Mouse (Mus musculus): ENCODE measurements around the gene Kank4. TPM values are rescaled to one million over a fixed set of nuclear protein-coding genes. Genes with fewer than 3 reads are reported as not detected.
"Not testable (repeated sequence)": the region's sequence is repeated elsewhere in the genome, so short reads cannot be mapped to it uniquely, and the experiment has no call there.

Gene Kank4
- polyA plus RNA-seq, 1 experiment: not detected

DNA sequence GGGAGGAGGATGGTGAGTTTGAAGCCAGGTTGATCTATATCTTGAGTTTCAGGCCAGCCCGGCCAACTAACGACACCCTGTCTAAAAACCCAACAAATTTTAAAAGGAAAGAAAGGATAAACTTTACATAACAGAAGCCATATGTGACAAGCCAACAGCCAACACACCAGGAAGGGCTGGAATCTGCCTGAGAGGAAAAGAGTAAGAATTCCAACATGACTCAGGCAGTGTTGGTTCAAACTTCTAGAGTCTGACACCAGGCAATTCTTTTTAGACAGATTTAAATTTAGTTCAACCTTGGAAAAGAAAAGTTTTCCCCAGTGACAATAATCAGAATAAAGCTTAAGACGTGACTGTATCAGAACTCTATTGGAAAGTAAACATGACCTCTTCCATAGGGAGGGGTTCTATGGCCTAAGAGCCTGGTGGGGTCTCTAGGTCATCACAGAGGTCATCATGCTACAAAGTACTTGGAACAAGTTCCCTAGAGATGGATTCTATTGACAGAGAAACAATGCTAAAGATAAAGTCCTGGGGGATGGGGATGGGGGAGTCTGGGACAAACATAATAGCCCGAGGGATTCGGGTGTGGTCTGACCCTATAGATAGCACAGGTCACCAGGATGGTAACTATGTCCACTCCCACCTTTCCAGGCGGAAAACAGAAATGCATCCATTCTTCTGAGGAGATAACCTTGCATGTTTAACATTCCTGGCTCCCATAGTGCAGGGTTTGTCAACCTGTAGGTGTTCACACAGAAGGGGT lies 30.0 kb upstream of the Kank4 start:
- no peak overlapping the region for H3K4me3 ChIP-seq (replicated peaks)
- no peaks in the 10 kb centered on the region for H3K27me3 ChIP-seq (ENCODE audit: control insufficient read depth)
- H3K36me3 ChIP-seq (ENCODE audit: control insufficient read depth): no peaks in the 10 kb centered on the region
- H3K4me1 ChIP-seq (ENCODE audit: control insufficient read depth): no peaks in the 10 kb centered on the region
- H3K9me3 ChIP-seq (ENCODE audit: control insufficient read depth, low read length): peaks cover 15% of the 10 kb centered on the region
- TF ChIP-seq GATA1 (IDR thresholded peaks at IDR 0.05; ENCODE audit: low read length) (no peak), TAL1 (IDR thresholded peaks at IDR 0.05; ENCODE audit: low read length) (no peak)

DNA sequence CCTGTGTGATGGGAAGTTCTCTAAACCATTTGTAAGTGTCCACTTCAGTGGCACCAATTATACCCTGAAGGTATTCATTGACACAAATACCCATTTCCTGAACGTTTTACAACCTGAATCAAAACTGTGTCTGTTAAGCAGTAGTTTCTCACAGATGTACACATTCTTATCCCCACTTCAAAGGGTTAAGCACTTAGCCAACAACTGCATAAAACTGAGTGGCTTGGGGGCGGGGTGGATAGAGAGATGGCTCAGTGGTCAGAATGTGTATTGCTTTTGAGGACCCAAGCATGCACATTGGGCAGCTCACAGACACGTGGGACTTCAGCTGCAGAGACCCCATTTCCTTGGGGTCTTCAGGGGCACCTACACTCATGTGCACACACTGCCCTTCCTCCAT lies 29.1 kb upstream of the Kank4 start:
- Histone ChIP-seq H3K4me1 (ENCODE audit: control insufficient read depth) (no peaks in the 10 kb centered on the region), H3K36me3 (ENCODE audit: control insufficient read depth) (no peaks in the 10 kb centered on the region), H3K4me3 (replicated peaks) (no peak overlapping the region), H3K27me3 (ENCODE audit: control insufficient read depth) (no peaks in the 10 kb centered on the region), H3K9me3 (ENCODE audit: control insufficient read depth, low read length) (peaks cover 10% of the 10 kb centered on the region)
- TF ChIP-seq GATA1 (IDR thresholded peaks at IDR 0.05; ENCODE audit: low read length): no peak
- no peak for TF ChIP-seq TAL1 (IDR thresholded peaks at IDR 0.05; ENCODE audit: low read length)

DNA sequence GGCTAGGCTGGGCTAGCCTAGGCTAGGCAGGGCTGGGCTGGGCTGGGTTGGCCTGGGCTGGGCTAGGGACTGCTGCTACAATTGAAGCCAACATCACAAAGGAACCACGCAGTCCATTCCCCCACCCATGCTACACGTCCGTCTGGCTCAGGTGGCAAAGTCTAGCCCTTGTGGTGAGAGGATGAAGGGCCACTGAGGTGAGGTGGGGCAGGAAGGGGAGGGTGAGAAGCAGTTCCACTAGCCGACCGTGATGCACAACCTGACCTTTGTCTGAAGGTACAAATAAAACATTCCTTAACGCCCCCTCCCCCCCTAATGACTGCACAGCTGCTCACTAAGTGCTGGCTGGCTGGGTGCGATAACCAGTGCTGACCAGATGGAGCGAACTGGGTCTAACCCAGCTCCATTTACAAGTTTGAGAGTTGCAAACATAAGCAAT lies 28.4 kb upstream of the Kank4 start:
- no peak overlapping the region for H3K4me3 ChIP-seq (replicated peaks)
- no peaks in the 10 kb centered on the region for H3K4me1 ChIP-seq (ENCODE audit: control insufficient read depth)
- TF ChIP-seq TAL1 (IDR thresholded peaks at IDR 0.05; ENCODE audit: low read length) (no peak), GATA1 (IDR thresholded peaks at IDR 0.05; ENCODE audit: low read length) (no peak)
- H3K36me3 ChIP-seq (ENCODE audit: control insufficient read depth): no peaks in the 10 kb centered on the region
- H3K27me3 ChIP-seq (ENCODE audit: control insufficient read depth): no peaks in the 10 kb centered on the region
- peaks cover 10% of the 10 kb centered on the region for H3K9me3 ChIP-seq (ENCODE audit: control insufficient read depth, low read length)

DNA sequence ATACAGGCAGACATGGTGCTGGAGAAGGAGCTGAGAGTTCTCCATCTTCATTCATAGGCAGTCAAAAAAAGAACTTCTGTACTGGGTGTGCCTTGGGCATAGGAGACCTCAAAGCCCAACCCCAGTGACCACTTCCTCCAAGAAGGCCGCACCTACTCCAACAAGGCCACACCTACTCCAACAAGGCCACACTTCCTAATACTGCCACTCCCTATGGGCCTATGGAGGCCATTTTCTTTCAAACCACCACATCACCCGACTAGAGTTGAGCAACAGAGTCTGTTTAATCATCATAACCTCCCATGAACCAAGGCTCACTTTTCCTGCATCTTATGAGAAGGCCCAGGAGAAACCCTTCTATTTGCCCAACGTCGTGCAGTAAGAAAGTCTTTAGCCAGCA lies 27.9 kb upstream of the Kank4 start:
- no peaks in the 10 kb centered on the region for H3K27me3 ChIP-seq (ENCODE audit: control insufficient read depth)
- no peaks in the 10 kb centered on the region for H3K4me1 ChIP-seq (ENCODE audit: control insufficient read depth)
- TF ChIP-seq TAL1 (IDR thresholded peaks at IDR 0.05; ENCODE audit: low read length): no peak
- H3K4me3 ChIP-seq (replicated peaks): no peak overlapping the region
- no peaks in the 10 kb centered on the region for H3K36me3 ChIP-seq (ENCODE audit: control insufficient read depth)
- peaks cover 7% of the 10 kb centered on the region for H3K9me3 ChIP-seq (ENCODE audit: control insufficient read depth, low read length)

DNA sequence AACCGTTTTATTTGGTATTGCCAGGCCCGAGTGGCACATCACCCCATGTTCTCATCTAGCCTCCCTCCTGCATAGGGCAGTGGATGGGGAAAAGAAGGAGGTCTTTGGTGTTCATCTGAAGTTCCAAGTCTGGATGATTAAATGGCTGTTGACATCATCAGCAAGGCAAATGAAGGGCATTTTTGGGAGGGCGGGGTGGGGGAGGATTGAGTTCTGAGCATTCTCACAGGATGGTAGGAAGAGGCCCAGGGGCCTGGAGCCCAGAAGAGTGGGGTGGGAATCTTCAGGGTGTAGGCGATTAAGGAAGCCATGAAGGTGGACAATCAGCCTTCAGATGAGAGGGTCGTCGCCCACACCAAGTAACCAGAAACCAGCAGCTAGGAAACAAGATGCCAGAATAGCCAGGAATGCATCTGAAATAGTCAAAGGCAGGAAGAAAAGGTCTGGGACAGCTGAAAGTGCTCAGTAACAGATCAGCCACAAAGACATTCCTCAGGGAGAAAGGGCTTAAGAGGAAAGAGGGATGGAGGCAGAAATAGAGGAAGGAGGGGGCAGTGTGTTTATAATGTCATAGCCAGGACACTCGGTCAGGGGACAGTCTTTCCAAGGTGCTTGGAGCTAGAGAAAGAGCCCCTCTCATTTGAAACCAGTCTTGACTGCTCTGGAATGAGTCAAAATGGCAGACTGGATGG lies 26.7 kb upstream of the Kank4 start:
- H3K36me3 ChIP-seq (ENCODE audit: control insufficient read depth): no peaks in the 10 kb centered on the region
- no peaks in the 10 kb centered on the region for H3K27me3 ChIP-seq (ENCODE audit: control insufficient read depth)
- H3K4me3 ChIP-seq (replicated peaks): no peak overlapping the region
- no peaks in the 10 kb centered on the region for H3K4me1 ChIP-seq (ENCODE audit: control insufficient read depth)
- TF ChIP-seq TAL1 (IDR thresholded peaks at IDR 0.05; ENCODE audit: low read length) (no peak), GATA1 (IDR thresholded peaks at IDR 0.05; ENCODE audit: low read length) (no peak)
- H3K9me3 ChIP-seq (ENCODE audit: control insufficient read depth, low read length): peaks cover 7% of the 10 kb centered on the region

DNA sequence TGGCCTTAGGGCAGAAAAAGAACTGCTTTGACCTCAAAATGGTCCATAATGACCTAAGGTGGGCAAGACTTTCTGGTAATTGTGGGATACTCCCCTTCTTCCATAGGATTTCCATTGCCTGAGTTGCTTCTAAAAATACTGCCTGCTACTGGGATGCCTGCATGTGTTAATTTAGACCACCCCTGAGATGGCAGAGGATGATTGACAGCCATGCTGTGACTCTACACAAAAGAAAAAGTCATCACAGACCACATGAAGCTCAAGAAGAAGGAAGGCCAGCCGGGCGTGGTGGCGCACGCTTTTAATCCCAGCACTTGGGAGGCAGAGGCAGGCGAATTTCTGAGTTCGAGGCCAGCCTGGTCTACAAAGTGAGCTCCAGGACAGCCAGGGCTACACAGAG lies 23.9 kb upstream of the Kank4 start:
- not testable (repeated sequence) for H3K36me3 ChIP-seq (ENCODE audit: control insufficient read depth); H3K27me3 ChIP-seq (ENCODE audit: control insufficient read depth); H3K4me1 ChIP-seq (ENCODE audit: control insufficient read depth); H3K4me3 ChIP-seq (replicated peaks); H3K9me3 ChIP-seq (ENCODE audit: control insufficient read depth, low read length)

DNA sequence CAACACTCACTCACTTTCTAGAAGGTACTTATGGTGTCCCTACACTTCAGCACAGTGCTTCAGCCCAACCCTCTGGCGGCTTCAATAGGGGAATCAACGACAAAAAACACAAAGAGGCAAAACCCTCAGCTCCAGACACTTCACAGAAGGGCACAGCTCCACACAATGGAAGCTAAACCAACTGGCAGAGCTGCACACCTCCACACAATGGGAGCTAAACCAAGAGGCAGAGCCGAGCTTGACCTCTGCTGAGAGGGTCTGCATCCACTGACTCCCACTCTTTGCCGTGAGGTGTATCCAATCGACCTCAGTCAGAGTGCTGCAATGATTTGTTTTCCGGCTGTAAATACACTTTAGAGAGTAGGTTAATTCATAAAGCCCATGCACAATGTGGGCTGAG lies 23.2 kb upstream of the Kank4 start:
- peaks cover 3% of the 10 kb centered on the region for H3K9me3 ChIP-seq (ENCODE audit: control insufficient read depth, low read length)
- no peak overlapping the region for H3K4me3 ChIP-seq (replicated peaks)
- H3K4me1 ChIP-seq (ENCODE audit: control insufficient read depth): no peaks in the 10 kb centered on the region
- no peaks in the 10 kb centered on the region for H3K27me3 ChIP-seq (ENCODE audit: control insufficient read depth)
- no peaks in the 10 kb centered on the region for H3K36me3 ChIP-seq (ENCODE audit: control insufficient read depth)
- no peak for TF ChIP-seq GATA1 (IDR thresholded peaks at IDR 0.05; ENCODE audit: low read length)
- no peak for TF ChIP-seq TAL1 (IDR thresholded peaks at IDR 0.05; ENCODE audit: low read length)

DNA sequence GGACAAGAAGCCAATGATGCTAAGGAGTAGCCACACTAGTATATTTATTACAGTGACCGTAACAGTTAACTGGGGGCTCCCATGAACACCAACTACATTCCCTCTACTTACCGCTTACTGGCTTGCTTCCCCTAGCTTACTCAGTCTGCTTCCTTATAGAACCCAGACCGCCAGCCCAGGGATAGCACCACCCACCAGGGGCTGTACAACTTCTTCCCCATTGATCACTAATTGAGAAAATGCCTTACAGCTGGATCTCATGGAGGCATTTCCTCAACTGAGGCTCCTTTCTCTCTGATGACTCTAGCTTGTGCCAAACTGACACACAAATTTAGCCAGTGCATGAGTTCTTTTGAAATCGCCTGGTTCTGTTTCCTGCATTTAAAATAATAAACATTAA lies 21.6 kb upstream of the Kank4 start:
- no peaks in the 10 kb centered on the region for H3K4me1 ChIP-seq (ENCODE audit: control insufficient read depth)
- TF ChIP-seq TAL1 (IDR thresholded peaks at IDR 0.05; ENCODE audit: low read length) (no peak), GATA1 (IDR thresholded peaks at IDR 0.05; ENCODE audit: low read length) (no peak)
- no peaks in the 10 kb centered on the region for H3K27me3 ChIP-seq (ENCODE audit: control insufficient read depth)
- H3K4me3 ChIP-seq (replicated peaks): no peak overlapping the region
- no peaks in the 10 kb centered on the region for H3K36me3 ChIP-seq (ENCODE audit: control insufficient read depth)
- H3K9me3 ChIP-seq (ENCODE audit: control insufficient read depth, low read length): no peaks in the 10 kb centered on the region

DNA sequence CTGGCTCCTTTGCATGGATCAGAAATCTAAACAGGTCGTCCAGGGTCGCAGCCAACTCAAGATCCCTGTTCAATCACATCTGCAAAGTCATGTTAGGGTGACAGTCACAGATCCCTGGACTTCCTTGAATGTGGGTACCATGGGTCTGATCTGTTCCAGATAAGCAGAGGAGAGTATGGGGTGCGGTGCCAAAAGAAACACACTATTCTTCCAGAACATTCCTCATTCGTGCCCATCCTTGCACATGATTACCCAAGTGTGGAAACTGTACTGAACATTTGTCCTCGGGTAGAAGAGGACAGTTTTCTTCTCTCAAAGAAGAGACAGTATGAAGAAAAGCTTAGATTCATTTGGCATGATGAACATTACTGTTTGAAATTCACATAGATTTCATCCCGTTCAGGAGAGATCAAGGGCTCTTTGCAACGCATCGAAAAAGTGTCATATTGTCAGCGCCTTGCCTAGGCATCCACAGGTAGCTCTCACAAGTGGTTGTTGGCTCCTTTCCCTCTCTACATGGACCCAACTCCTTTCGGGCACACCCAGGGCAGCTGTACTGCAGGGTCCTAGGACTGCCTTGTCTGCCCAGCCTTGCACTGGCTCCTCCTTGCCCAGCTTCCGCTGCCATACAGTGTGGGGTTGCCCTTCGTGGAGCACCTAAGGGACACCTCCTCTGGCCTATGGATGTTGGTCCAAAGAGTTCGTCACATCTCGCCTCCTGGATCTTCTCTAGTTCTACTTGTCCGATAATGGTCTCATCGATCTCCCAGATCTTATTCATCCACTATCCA lies 20.6 kb upstream of the Kank4 start:
- H3K4me1 ChIP-seq (ENCODE audit: control insufficient read depth): no peaks in the 10 kb centered on the region
- no peak for TF ChIP-seq TAL1 (IDR thresholded peaks at IDR 0.05; ENCODE audit: low read length)
- TF ChIP-seq GATA1 (IDR thresholded peaks at IDR 0.05; ENCODE audit: low read length): no peak
- no peaks in the 10 kb centered on the region for H3K27me3 ChIP-seq (ENCODE audit: control insufficient read depth)
- no peaks in the 10 kb centered on the region for H3K9me3 ChIP-seq (ENCODE audit: control insufficient read depth, low read length)
- H3K4me3 ChIP-seq (replicated peaks): no peak overlapping the region
- no peaks in the 10 kb centered on the region for H3K36me3 ChIP-seq (ENCODE audit: control insufficient read depth)

All from erythroblast, embryonic 14.5 days (primary cell).